Mouse (Mus musculus): Measurements from ENCODE around the gene Dnajc16. TPM values are rescaled to one million over a fixed set of nuclear protein-coding genes. Genes with fewer than 3 reads are reported as not detected.

Dnajc16 gene
- total and polyA plus RNA-seq, 3 experiments = 12.5 to 24.9 (median 20.4) TPM

- no peak for DNase-seq
- WGBS = 32% methylated on average over 3 of the region's 3 CpGs
- Histone ChIP-seq H3K36me3 (ENCODE audit: control insufficient read depth, insufficient read depth, low read length) (no peaks in the 10 kb centered on the region), H3K9ac (ENCODE audit: low read depth, low read length) (peak overlapping the region; percentile 81), H3K27ac (peak overlapping the region; percentile 88), H3K27me3 (ENCODE audit: control insufficient read depth, insufficient read depth, low read length) (no peaks in the 10 kb centered on the region), H3K4me1 (ENCODE audit: control insufficient read depth, insufficient read depth, low read length) (peaks cover 4% of the 10 kb centered on the region), H3K79me2 (replicated peaks; ENCODE audit: control insufficient read depth, insufficient read depth, low read length) (no peaks in the 10 kb centered on the region), H3K4me3 (peak overlapping the region; percentile 80)
- intact Hi-C loops (cut with DNase I) = loop anchor here (1.0 to 10.0 kb wide), 2 partner anchors 66 to 655 kb away; partner anchors contain the start of genes Ddi2 and Szrd1
- TF ChIP-seq EP300 (IDR thresholded peaks at IDR 0.05; ENCODE audit: insufficient read depth, low read depth, low read length) = no peak
- no peak for TF ChIP-seq CTCF (IDR thresholded peaks at IDR 0.05)
- TF ChIP-seq POLR2A (IDR thresholded peaks at IDR 0.05; ENCODE audit: insufficient read depth, low read depth, low read length) = no peak
Observed at GRCm38 (mm10) chr4:141789564-141790218, 1.0 kb downstream of the Dnajc16 start.

DNA sequence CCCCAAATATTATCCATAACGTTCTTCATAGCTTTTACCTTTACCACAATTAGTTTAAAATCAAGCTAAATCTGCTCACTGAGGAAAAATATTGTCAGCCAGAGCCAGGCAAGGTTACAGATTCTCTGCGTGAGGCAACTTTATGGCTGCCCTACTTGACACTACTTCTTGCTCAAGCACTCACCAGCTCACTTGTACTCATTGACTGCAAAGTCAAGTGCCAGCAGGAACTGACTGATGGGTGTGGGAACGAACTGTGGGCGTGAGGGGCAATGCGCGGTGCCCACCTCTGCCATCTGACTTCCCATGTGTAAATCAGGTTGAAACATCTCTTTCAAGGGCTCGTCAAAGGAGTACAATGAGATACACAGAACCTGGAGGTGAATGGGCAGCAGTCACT is 3.3 kb downstream of the Dnajc16 start:
- TF ChIP-seq CTCF (IDR thresholded peaks at IDR 0.05) (no peak), EP300 (IDR thresholded peaks at IDR 0.05; ENCODE audit: insufficient read depth, low read depth, low read length) (no peak), POLR2A (IDR thresholded peaks at IDR 0.05; ENCODE audit: insufficient read depth, low read depth, low read length) (no peak)
- Histone ChIP-seq H3K27me3 (ENCODE audit: control insufficient read depth, insufficient read depth, low read length) (no peaks in the 10 kb centered on the region), H3K4me3 (no peak overlapping the region), H3K4me1 (ENCODE audit: control insufficient read depth, insufficient read depth, low read length) (peaks cover 2% of the 10 kb centered on the region), H3K79me2 (replicated peaks; ENCODE audit: control insufficient read depth, insufficient read depth, low read length) (0 out of 2 replicates have a peak, but pooled peaks cover 1% of the 10 kb centered on the region), H3K27ac (no peak overlapping the region), H3K36me3 (ENCODE audit: control insufficient read depth, insufficient read depth, low read length) (no peaks in the 10 kb centered on the region), H3K9ac (ENCODE audit: low read depth, low read length) (no peak overlapping the region)
- intact Hi-C loops (cut with DNase I) = no loop called here
- WGBS = 82% methylated on average over 7 of the region's 7 CpGs
- no peak for DNase-seq

GRCm38 (mm10) chr4:141787046-141787445 is 3.7 kb downstream of the Dnajc16 start:
- DNase-seq = no peak
- no peak overlapping the region for H3K9ac ChIP-seq (ENCODE audit: low read depth, low read length)
- H3K4me3 ChIP-seq = no peak overlapping the region
- TF ChIP-seq EP300 (IDR thresholded peaks at IDR 0.05; ENCODE audit: insufficient read depth, low read depth, low read length) = no peak
- no peak for TF ChIP-seq CTCF (IDR thresholded peaks at IDR 0.05)
- TF ChIP-seq POLR2A (IDR thresholded peaks at IDR 0.05; ENCODE audit: insufficient read depth, low read depth, low read length) = no peak
- intact Hi-C loops (cut with DNase I) = no loop called here
- H3K79me2 ChIP-seq (replicated peaks; ENCODE audit: control insufficient read depth, insufficient read depth, low read length) = 0 out of 2 replicates have a peak, but pooled peaks cover 1% of the 10 kb centered on the region
- H3K27ac ChIP-seq = no peak overlapping the region
- H3K4me1 ChIP-seq (ENCODE audit: control insufficient read depth, insufficient read depth, low read length) = peaks cover 2% of the 10 kb centered on the region
- no peaks in the 10 kb centered on the region for H3K36me3 ChIP-seq (ENCODE audit: control insufficient read depth, insufficient read depth, low read length)
- H3K27me3 ChIP-seq (ENCODE audit: control insufficient read depth, insufficient read depth, low read length) = no peaks in the 10 kb centered on the region
- 21% methylated on average over 6 of the region's 6 CpGs for whole genome bisulfite sequencing

- no peak for TF ChIP-seq CTCF (IDR thresholded peaks at IDR 0.05)
- TF ChIP-seq EP300 (IDR thresholded peaks at IDR 0.05; ENCODE audit: insufficient read depth, low read depth, low read length) = no peak
- TF ChIP-seq POLR2A (IDR thresholded peaks at IDR 0.05; ENCODE audit: insufficient read depth, low read depth, low read length) = no peak
- Histone ChIP-seq H3K9ac (ENCODE audit: low read depth, low read length) (no peak overlapping the region), H3K4me3 (no peak overlapping the region), H3K27ac (no peak overlapping the region), H3K4me1 (ENCODE audit: control insufficient read depth, insufficient read depth, low read length) (peaks cover 2% of the 10 kb centered on the region), H3K36me3 (ENCODE audit: control insufficient read depth, insufficient read depth, low read length) (no peaks in the 10 kb centered on the region), H3K79me2 (replicated peaks; ENCODE audit: control insufficient read depth, insufficient read depth, low read length) (0 out of 2 replicates have a peak, but pooled peaks cover 1% of the 10 kb centered on the region), H3K27me3 (ENCODE audit: control insufficient read depth, insufficient read depth, low read length) (no peaks in the 10 kb centered on the region)
- intact Hi-C loops (cut with DNase I) = no loop called here
- WGBS = 92% methylated on average over 13 of the region's 13 CpGs
- no peak for DNase-seq
Observed at GRCm38 (mm10) chr4:141786141-141786540, 4.6 kb downstream of the Dnajc16 start.

GRCm38 (mm10) chr4:141784835-141785234 is 5.9 kb downstream of the Dnajc16 start:
- intact Hi-C loops (cut with DNase I) = no loop called here
- DNase-seq = no peak
- no peak for TF ChIP-seq EP300 (IDR thresholded peaks at IDR 0.05; ENCODE audit: insufficient read depth, low read depth, low read length)
- no peak for TF ChIP-seq POLR2A (IDR thresholded peaks at IDR 0.05; ENCODE audit: insufficient read depth, low read depth, low read length)
- TF ChIP-seq CTCF (IDR thresholded peaks at IDR 0.05) = no peak
- peaks cover under 1% of the 10 kb centered on the region for H3K4me1 ChIP-seq (ENCODE audit: control insufficient read depth, insufficient read depth, low read length)
- no peak overlapping the region for H3K9ac ChIP-seq (ENCODE audit: low read depth, low read length)
- no peaks in the 10 kb centered on the region for H3K36me3 ChIP-seq (ENCODE audit: control insufficient read depth, insufficient read depth, low read length)
- no peak overlapping the region for H3K4me3 ChIP-seq
- WGBS = 81% methylated on average over 5 of the region's 5 CpGs
- no peak overlapping the region for H3K27ac ChIP-seq
- H3K79me2 ChIP-seq (replicated peaks; ENCODE audit: control insufficient read depth, insufficient read depth, low read length) = 0 out of 2 replicates have a peak, but pooled peaks cover 1% of the 10 kb centered on the region
- H3K27me3 ChIP-seq (ENCODE audit: control insufficient read depth, insufficient read depth, low read length) = no peaks in the 10 kb centered on the region

Measured in heart, adult 2 months (tissue).